ENCODE assay signal across 11 mouse cellular contexts in the genomic region with DNA sequence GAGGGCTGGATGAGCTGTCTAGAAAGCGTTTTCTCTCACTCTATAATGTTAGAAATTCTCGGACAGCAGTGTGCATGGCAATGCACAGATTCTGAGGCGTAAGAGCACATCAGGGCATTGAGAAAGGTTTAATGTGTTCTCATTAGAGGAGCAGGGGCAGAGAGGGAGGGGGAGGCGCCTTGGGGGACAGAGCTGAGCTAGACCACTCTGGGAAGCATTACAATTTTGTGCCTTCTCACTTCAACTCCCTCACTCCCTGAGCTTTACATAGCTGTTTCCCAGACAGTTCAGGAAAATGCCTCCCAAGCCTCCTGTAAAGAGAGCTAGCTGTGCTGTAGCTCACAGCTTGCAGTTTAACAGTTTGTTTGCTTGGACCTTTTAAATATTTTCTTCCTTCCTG.
A peak's percentile ranks its signal among the peaks of the same experiment; 100 is the strongest.
DNase-seq lines count a peak whose midpoint lies in the region; ATAC-seq and TF ChIP-seq lines count a peak whose summit lies in the region.
"Had no signal": no experiment of that assay in that cellular context is flagged by ENCODE, and none has a peak within 500 bp of the region (broad histone marks: within the 10 kb centered on the region; RNA-seq: fewer than 3 reads in every experiment).

No protein-coding gene starts in this region.

- no peak overlapping the region for H3K9ac ChIP-seq in lung, embryonic 14.5 days
- no peak overlapping the region for H3K9ac ChIP-seq in hindbrain, embryonic 12.5 days
- H3K9ac ChIP-seq in midbrain, embryonic 11.5 days (ENCODE audit: low read length) = peak overlapping the region; percentile 34; the same call in 1 of the 2 replicates
- H3K9ac ChIP-seq: embryonic facial prominence, embryonic 15.5 days had no signal

- no peak for TF ChIP-seq CTCF in lung, embryonic 14.5 days (IDR thresholded peaks at IDR 0.05; ENCODE audit: low read depth)

- H3K27me3 ChIP-seq in lung, embryonic 14.5 days (ENCODE audit: insufficient read depth, low read length) = no peaks in the 10 kb centered on the region
- H3K27me3 ChIP-seq in hindbrain, embryonic 12.5 days = no peaks in the 10 kb centered on the region
- no peaks in the 10 kb centered on the region for H3K27me3 ChIP-seq in midbrain, embryonic 11.5 days (ENCODE audit: control insufficient read depth, insufficient read depth, low read length)
- H3K27me3 ChIP-seq: embryonic facial prominence, embryonic 15.5 days had no signal

- peaks cover 7% of the 10 kb centered on the region; the same call in 1 of the 2 replicates for H3K4me1 ChIP-seq in lung, embryonic 14.5 days (ENCODE audit: insufficient read depth)
- peaks cover 48% of the 10 kb centered on the region for H3K4me1 ChIP-seq in hindbrain, embryonic 12.5 days
- H3K4me1 ChIP-seq in midbrain, embryonic 11.5 days (ENCODE audit: control insufficient read depth, insufficient read depth, low read length) = peaks cover 50% of the 10 kb centered on the region

- H3K4me2 ChIP-seq in lung, embryonic 14.5 days = no peak overlapping the region
- peak overlapping the region; percentile 0; the same call in 1 of the 2 replicates for H3K4me2 ChIP-seq in hindbrain, embryonic 12.5 days (replicated peaks)
- peak overlapping the region; percentile 26; the same call in 1 of the 2 replicates for H3K4me2 ChIP-seq in midbrain, embryonic 11.5 days
- H3K4me2 ChIP-seq: embryonic facial prominence, embryonic 15.5 days had no signal

- ATAC-seq in lung, embryonic 14.5 days (ENCODE audit: insufficient read depth) = peak; percentile 44; the same call in 1 of the 2 replicates
- 0 out of 2 replicates have a peak, but pooled peaks have one; percentile 13 for ATAC-seq in hindbrain, embryonic 12.5 days (ENCODE audit: low FRiP score)
- peak; percentile 27 for ATAC-seq in midbrain, embryonic 11.5 days (ENCODE audit: low FRiP score)

- 15% methylated on average over 4 of the region's 4 CpGs for WGBS in lung, embryonic 14.5 days
- WGBS in hindbrain, embryonic 12.5 days = 9% methylated on average over 4 of the region's 4 CpGs
- WGBS in midbrain, embryonic 11.5 days = 7% methylated on average over 4 of the region's 4 CpGs

- no peak overlapping the region for H3K4me3 ChIP-seq in lung, embryonic 14.5 days (ENCODE audit: low read depth, low read length)
- no peak overlapping the region for H3K4me3 ChIP-seq in hindbrain, embryonic 12.5 days
- H3K4me3 ChIP-seq in midbrain, embryonic 11.5 days (ENCODE audit: low read depth, low read length) = no peak overlapping the region
- H3K4me3 ChIP-seq: embryonic facial prominence, embryonic 15.5 days had no signal

- no peaks in the 10 kb centered on the region for H3K9me3 ChIP-seq in lung, embryonic 14.5 days (ENCODE audit: low read depth, low read length)
- no peaks in the 10 kb centered on the region for H3K9me3 ChIP-seq in hindbrain, embryonic 12.5 days (replicated peaks)
- no peaks in the 10 kb centered on the region for H3K9me3 ChIP-seq in midbrain, embryonic 11.5 days (ENCODE audit: control insufficient read depth, low read length)
- H3K9me3 ChIP-seq: embryonic facial prominence, embryonic 15.5 days had no signal

- DNase-seq in lung, embryonic 14.5 days = peak; percentile 30
- DNase-seq in lung, postnatal 10 days = no peak
- peak; percentile 93 for DNase-seq in midbrain, embryonic 11.5 days (ENCODE audit: low spot score, missing footprints)
- DNase-seq in lung, postnatal 4 days = no peak
- DNase-seq in spleen, postnatal 10 days (ENCODE audit: low spot score in 2 of 2) = no peak
- DNase-seq in spleen, postnatal 36 days (ENCODE audit: low spot score in 2 of 2) = no peak
- DNase-seq in right cerebral cortex, postnatal 10 days (ENCODE audit: low spot score in 2 of 2) = no peak
- DNase-seq: kidney, postnatal 36 days; thymus, postnatal 14 days had no signal

- H3K36me3 ChIP-seq in lung, embryonic 14.5 days (ENCODE audit: insufficient read depth) = no peaks in the 10 kb centered on the region
- no peaks in the 10 kb centered on the region for H3K36me3 ChIP-seq in hindbrain, embryonic 12.5 days
- no peaks in the 10 kb centered on the region for H3K36me3 ChIP-seq in midbrain, embryonic 11.5 days (ENCODE audit: control insufficient read depth, insufficient read depth, low read length)
- H3K36me3 ChIP-seq: embryonic facial prominence, embryonic 15.5 days had no signal

- 0 out of 2 replicates have a peak overlapping the region, but pooled peaks have one; percentile 55 for H3K27ac ChIP-seq in lung, embryonic 14.5 days (ENCODE audit: low read depth)
- H3K27ac ChIP-seq in hindbrain, embryonic 12.5 days = peak overlapping the region; percentile 70
- H3K27ac ChIP-seq in midbrain, embryonic 11.5 days (ENCODE audit: low read depth, low read length) = peak overlapping the region; percentile 85
- H3K27ac ChIP-seq: embryonic facial prominence, embryonic 15.5 days had no signal

Comparison
In these comparisons a context has a peak if more than half of its experiments do, and no peak if none do; other contexts are left out.
1. DNase-seq: peak in lung, embryonic 14.5 days (single experiment) and midbrain, embryonic 11.5 days (single experiment); none in lung, postnatal 10 days (single experiment), lung, postnatal 4 days (0 of 2), spleen, postnatal 10 days (0 of 2), spleen, postnatal 36 days (0 of 2) and right cerebral cortex, postnatal 10 days (0 of 2).
2. Peak in every context shown above with its lines, with median percentiles within 50 percentile points of each other: ATAC-seq and H3K27ac ChIP-seq.